Mouse (Mus musculus) liver, embryonic 14.5 days (tissue): ENCODE measurements around the gene Alkbh1. TPM values are rescaled to one million over a fixed set of nuclear protein-coding genes. Genes with fewer than 3 reads are reported as not detected.
A peak's percentile ranks its signal among the peaks of the same experiment; 100 is the strongest.

Source experiments
- ATAC-seq: fragments of 200-750 bp; cut with Nextera tagmentation; 2 replicates; pipeline ENCODE4 v1.8.0; 2017; ENCODE audit warnings: moderate number of reproducible peaks, mild to moderate bottlenecking, moderate library complexity; ENCODE audit not compliant: insufficient read depth
- DNase-seq, 3 experiments: peaks; one replicate each; pipeline ENCODE4 v3.0.0-alpha.2; 2012 to 2013; ENCODE audit warnings: low read depth in 3 of 3, low spot score in 3 of 3
- H3K27ac ChIP-seq: fragments of 300-500 bp; sonication (generic); 2 replicates; pipeline ENCODE4 v1.5.1; 2014; ENCODE audit warnings: moderate library complexity, mild to moderate bottlenecking, control low read depth, inconsistent platforms
- H3K27me3 ChIP-seq: fragments of 300-500 bp; sonication (generic); 2 replicates; pipeline ENCODE4 v1.6.1; 2014; ENCODE audit warnings: mild to moderate bottlenecking, low read length, moderate library complexity; ENCODE audit not compliant: control insufficient read depth, insufficient read depth
- H3K36me3 ChIP-seq: fragments of 300-500 bp; sonication (generic); replicated peaks from 2 replicates; pipeline ENCODE4 v1.6.1; 2014; ENCODE audit warnings: low read depth; ENCODE audit not compliant: control insufficient read depth, insufficient read depth
- H3K4me1 ChIP-seq, 2 experiments: fragments of 200-500 bp in 1 of 2; fragments of 300-500 bp in 1 of 2; sonication (generic) in 1 of 2; replicated peaks; 2 replicates each; pipeline ENCODE4 v1.6.1; 2012 to 2014; ENCODE audit warnings: antibody characterized with exemption in 1 of 2, inconsistent platforms in 1 of 2, low read length in 1 of 2; ENCODE audit not compliant: control insufficient read depth in 2 of 2, insufficient read depth in 2 of 2
- H3K4me2 ChIP-seq: fragments of 300-500 bp; sonication (generic); 2 replicates; pipeline ENCODE4 v1.6.1; 2014; ENCODE audit warnings: low read depth, mild to moderate bottlenecking, control low read depth, moderate library complexity
- H3K4me3 ChIP-seq, 2 experiments: fragments of 200-500 bp in 1 of 2; fragments of 300-500 bp in 1 of 2; sonication (generic) in 1 of 2; 2 replicates each; pipeline ENCODE4 v1.5.1; 2012 to 2014; ENCODE audit warnings: low read depth in 2 of 2, low read length in 2 of 2, mild to moderate bottlenecking in 2 of 2, control low read depth in 1 of 2, inconsistent platforms in 1 of 2, moderate library complexity in 1 of 2; ENCODE audit not compliant: insufficient read depth in 1 of 2
- H3K9ac ChIP-seq: fragments of 300-500 bp; sonication (generic); replicated peaks from 2 replicates; pipeline ENCODE4 v1.6.1; 2014; ENCODE audit warnings: mild to moderate bottlenecking, control low read depth, moderate library complexity
- H3K9me3 ChIP-seq: fragments of 300-500 bp; sonication (generic); 2 replicates; pipeline ENCODE4 v1.6.1; 2016; ENCODE audit warnings: low read length, mixed read lengths; ENCODE audit not compliant: control insufficient read depth
- CTCF ChIP-seq: IDR thresholded peaks from 2 replicates; pipeline ENCODE4 v1.5.1; 2016; ENCODE audit warnings: antibody characterized with exemption, low read depth, control low read depth
- EP300 ChIP-seq: IDR thresholded peaks from 2 replicates; pipeline ENCODE4 v1.6.1; 2016; ENCODE audit warnings: antibody characterized with exemption, low read depth
- WGBS: fragments of 180-500 bp; shearing (Covaris S2); extraction: QIAGEN DNeasy Blood & Tissue Kit; methylation state at CpG from one replicate; pipeline ENCODE4 v1.1.7; 2014; ENCODE audit not compliant: insufficient replicate concordance; 5-methylcytosine and 5-hydroxymethylcytosine counted together
- polyA plus RNA-seq, 2 experiments: library from polyadenylated mRNA; depleted of rRNA in 1 of 2; stranded (reverse) in 1 of 2; unstranded in 1 of 2; fragments of >200 nt; fragmentation: Nextera tagmentation in 1 of 2; extraction: Ambion mirVana in 1 of 2; gene quantifications; 2 replicates each; pipeline versions ENCODE4 v1.2.1 to v1.2.3; 2012 to 2014

The Alkbh1 gene
- polyA plus RNA-seq, 2 experiments: 10.4 to 16.3 TPM

- no peak for ATAC-seq
- Histone ChIP-seq H3K4me3 (no peak overlapping the region), H3K27ac (no peak overlapping the region), H3K27me3 (no peaks in the 10 kb centered on the region), H3K4me1 (peaks cover 0 to 5% of the 10 kb centered on the region in 2 experiments; a peak in 2 of 4 replicates), H3K9me3 (no peaks in the 10 kb centered on the region), H3K4me2 (no peak overlapping the region), H3K9ac (no peak overlapping the region), H3K36me3 (peaks cover 27% of the 10 kb centered on the region)
- 25% methylated on average over 3 of the region's 3 CpGs for WGBS
- TF ChIP-seq CTCF (no peak), EP300 (no peak)
- no peak for DNase-seq
These were observed 19.3 kb downstream of the Alkbh1 start for GRCm38 (mm10) chr12:87424516-87424915.

GRCm38 (mm10) chr12:87423700-87424099 lies 20.1 kb downstream of the Alkbh1 start:
- WGBS: 35% methylated on average over 1 of the region's 1 CpGs
- no peak for DNase-seq
- Histone ChIP-seq H3K4me3 (no peak overlapping the region), H3K36me3 (peaks cover 19% of the 10 kb centered on the region), H3K9ac (no peak overlapping the region), H3K27me3 (no peaks in the 10 kb centered on the region), H3K4me2 (no peak overlapping the region), H3K9me3 (no peaks in the 10 kb centered on the region), H3K27ac (no peak overlapping the region), H3K4me1 (peaks cover 0 to 5% of the 10 kb centered on the region in 2 experiments; a peak in 2 of 4 replicates)
- no peak for ATAC-seq
- TF ChIP-seq CTCF (no peak), EP300 (no peak)

GRCm38 (mm10) chr12:87421708-87422507 lies 21.9 kb downstream of the Alkbh1 start:
- H3K36me3 ChIP-seq: peaks cover under 1% of the 10 kb centered on the region
- H3K27me3 ChIP-seq: no peaks in the 10 kb centered on the region
- 40% methylated on average over 5 of the region's 5 CpGs for WGBS
- H3K4me3 ChIP-seq: no peak overlapping the region
- no peaks in the 10 kb centered on the region for H3K9me3 ChIP-seq
- H3K9ac ChIP-seq: no peak overlapping the region
- H3K27ac ChIP-seq: no peak overlapping the region
- peak; percentile 6; the same call in 1 of the 2 replicates for ATAC-seq
- H3K4me1 ChIP-seq: peaks cover 0 to 5% of the 10 kb centered on the region in 2 experiments; a peak in 2 of 4 replicates
- TF ChIP-seq CTCF (no peak), EP300 (no peak)
- H3K4me2 ChIP-seq: no peak overlapping the region
- DNase-seq: no peak

DNA sequence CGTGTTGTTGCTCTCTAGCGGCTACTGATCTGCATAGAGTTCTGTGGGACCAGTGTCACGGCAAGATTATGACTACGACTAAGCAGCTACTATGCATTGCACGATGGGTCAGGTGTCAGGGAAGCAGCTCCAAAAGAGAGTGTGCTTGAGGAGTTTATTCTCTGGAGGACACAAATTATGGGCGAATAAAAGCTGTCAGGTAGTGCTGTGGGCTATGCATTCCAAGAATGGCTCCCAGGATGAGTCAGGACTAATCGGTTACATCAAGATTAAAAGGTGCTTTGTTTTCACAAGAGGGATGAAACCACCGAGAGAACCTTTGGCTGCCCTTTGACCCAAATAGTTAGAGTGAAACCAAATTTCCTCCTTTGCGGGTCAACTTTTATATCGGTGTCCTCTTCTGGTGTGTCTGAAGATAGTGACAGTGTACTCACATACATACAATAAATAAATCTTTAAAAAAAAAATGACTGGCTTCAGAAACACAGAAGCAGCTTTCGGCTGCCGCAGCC lies 23.8 kb downstream of the Alkbh1 start:
- Histone ChIP-seq H3K36me3 (no peaks in the 10 kb centered on the region), H3K4me2 (no peak overlapping the region), H3K4me1 (peaks cover 0 to 5% of the 10 kb centered on the region in 2 experiments; a peak in 2 of 4 replicates), H3K4me3 (no peak overlapping the region), H3K9ac (no peak overlapping the region), H3K27me3 (no peaks in the 10 kb centered on the region), H3K9me3 (no peaks in the 10 kb centered on the region), H3K27ac (no peak overlapping the region)
- TF ChIP-seq CTCF: no peak
- TF ChIP-seq EP300: no peak
- 47% methylated on average over 12 of the region's 12 CpGs for WGBS
- no peak for ATAC-seq
- no peak for DNase-seq

DNA sequence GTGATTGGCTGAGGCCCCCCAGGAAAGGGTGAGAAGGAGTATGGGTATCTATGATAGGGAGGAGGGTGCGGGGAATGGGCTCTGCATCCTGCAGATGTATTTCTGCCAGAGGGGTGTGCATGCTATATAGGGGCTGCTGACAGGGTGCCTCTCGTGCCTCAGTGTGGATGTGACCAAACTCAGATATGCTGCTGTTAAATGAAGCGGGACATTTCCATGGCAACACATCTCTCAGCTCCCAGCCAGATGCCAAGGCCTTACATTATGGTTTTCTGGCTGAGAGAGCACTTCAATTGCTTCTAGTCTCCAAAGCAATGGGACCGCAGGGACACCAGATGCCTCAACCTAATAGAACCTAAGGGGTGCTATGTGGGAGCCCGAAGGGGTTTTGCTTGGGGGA lies 24.9 kb downstream of the Alkbh1 start:
- Histone ChIP-seq H3K9ac (no peak overlapping the region), H3K27ac (no peak overlapping the region), H3K27me3 (no peaks in the 10 kb centered on the region), H3K4me2 (no peak overlapping the region), H3K4me3 (no peak overlapping the region), H3K4me1 (peaks cover 0 to 5% of the 10 kb centered on the region in 2 experiments; a peak in 2 of 4 replicates), H3K36me3 (no peaks in the 10 kb centered on the region), H3K9me3 (no peaks in the 10 kb centered on the region)
- DNase-seq (no peak), ATAC-seq (no peak)
- no peak for TF ChIP-seq EP300
- TF ChIP-seq CTCF: no peak
- 66% methylated on average over 5 of the region's 5 CpGs for WGBS
